Mouse (Mus musculus) limb, embryonic 10.5 days (tissue): ENCODE measurements around the gene Tnfrsf21. TPM values are rescaled to one million over a fixed set of nuclear protein-coding genes. Genes with fewer than 3 reads are reported as not detected.
A peak's percentile ranks its signal among the peaks of the same experiment; 100 is the strongest.

ENCODE experiments used
- DNase-seq: peaks from one replicate; pipeline ENCODE4 v3.0.0-alpha.2; 2017; ENCODE audit warnings: low spot score
- H3K27ac ChIP-seq: fragments of 300-500 bp; sonication (generic); 2 replicates; pipeline ENCODE4 v1.5.1; 2016; ENCODE audit warnings: mild to moderate bottlenecking
- H3K27me3 ChIP-seq: fragments of 300-500 bp; sonication (generic); 2 replicates; pipeline ENCODE4 v1.6.1; 2016; ENCODE audit warnings: low read depth, mild to moderate bottlenecking; ENCODE audit not compliant: poor library complexity, severe bottlenecking
- H3K36me3 ChIP-seq: fragments of 300-500 bp; sonication (generic); 2 replicates; pipeline ENCODE4 v1.6.1; 2016; ENCODE audit warnings: mild to moderate bottlenecking, moderate library complexity
- H3K4me1 ChIP-seq: fragments of 300-500 bp; sonication (generic); 2 replicates; pipeline ENCODE4 v1.6.1; 2016
- H3K4me3 ChIP-seq: fragments of 300-500 bp; sonication (generic); 2 replicates; pipeline ENCODE4 v1.5.1; 2016; ENCODE audit warnings: mild to moderate bottlenecking, moderate library complexity
- H3K9me3 ChIP-seq: fragments of 300-500 bp; sonication (generic); replicated peaks from 2 replicates; pipeline ENCODE4 v1.6.1; 2016; ENCODE audit warnings: mild to moderate bottlenecking
- WGBS: fragments of 180-500 bp; shearing (Covaris S2); methylation state at CpG from one replicate; pipeline ENCODE4 v1.1.7; 2016; 5-methylcytosine and 5-hydroxymethylcytosine counted together
- polyA plus RNA-seq: library from polyadenylated mRNA; unstranded; fragments of >200 nt; fragmentation: Nextera tagmentation; extraction: Ambion mirVana; gene quantifications from 2 replicates; pipeline ENCODE4 v1.2.1, GENCODE M21; 2016

The Tnfrsf21 gene
- polyA plus RNA-seq = 18.0 and 20.2 TPM in 2 replicates

- Histone ChIP-seq H3K9me3 (no peaks in the 10 kb centered on the region), H3K27me3 (no peaks in the 10 kb centered on the region), H3K36me3 (peaks cover 7% of the 10 kb centered on the region; the same call in 1 of the 2 replicates), H3K27ac (peak within 1 kb of the TSS; percentile 93), H3K4me3 (peak within 1 kb of the TSS; percentile 76), H3K4me1 (peaks cover 12% of the 10 kb centered on the region)
- WGBS = under 1% methylated on average over 80 of the region's 80 CpGs
- peak; percentile 92 for DNase-seq
Observed at GRCm38 (mm10) chr17:43016371-43017331, at the start of gene Tnfrsf21. TSS of gene Tnfrsf21 (plus strand) at chr17:43016555.

- Histone ChIP-seq H3K27me3 (no peaks in the 10 kb centered on the region), H3K4me3 (no peak overlapping the region), H3K9me3 (no peaks in the 10 kb centered on the region), H3K4me1 (no peaks in the 10 kb centered on the region), H3K36me3 (no peaks in the 10 kb centered on the region), H3K27ac (no peak overlapping the region)
- 87% methylated on average over 2 of the region's 2 CpGs for WGBS
- DNase-seq = no peak
Observed at GRCm38 (mm10) chr17:42968174-42968573, 48.2 kb upstream of the Tnfrsf21 start.

- H3K27me3 ChIP-seq = no peaks in the 10 kb centered on the region
- H3K36me3 ChIP-seq = no peaks in the 10 kb centered on the region
- no peak overlapping the region for H3K27ac ChIP-seq
- H3K9me3 ChIP-seq = no peaks in the 10 kb centered on the region
- peaks cover 3% of the 10 kb centered on the region; the same call in 1 of the 2 replicates for H3K4me1 ChIP-seq
- no peak overlapping the region for H3K4me3 ChIP-seq
- WGBS = 90% methylated on average over 18 of the region's 18 CpGs
- peak; percentile 23 for DNase-seq
Observed at GRCm38 (mm10) chr17:42975312-42975996, 40.9 kb upstream of the Tnfrsf21 start.

- Histone ChIP-seq H3K36me3 (no peaks in the 10 kb centered on the region), H3K27ac (no peak overlapping the region), H3K4me1 (peaks cover 3% of the 10 kb centered on the region; the same call in 1 of the 2 replicates), H3K9me3 (no peaks in the 10 kb centered on the region), H3K4me3 (no peak overlapping the region), H3K27me3 (no peaks in the 10 kb centered on the region)
- 76% methylated on average over 7 of the region's 7 CpGs for WGBS
- DNase-seq = peak; percentile 19
Observed at GRCm38 (mm10) chr17:42977766-42978165, 38.6 kb upstream of the Tnfrsf21 start.

GRCm38 (mm10) chr17:42978345-42978744, 38.0 kb upstream of the Tnfrsf21 start:
- Histone ChIP-seq H3K9me3 (no peaks in the 10 kb centered on the region), H3K27me3 (no peaks in the 10 kb centered on the region), H3K4me3 (no peak overlapping the region), H3K27ac (no peak overlapping the region), H3K4me1 (peaks cover 3% of the 10 kb centered on the region; the same call in 1 of the 2 replicates), H3K36me3 (no peaks in the 10 kb centered on the region)
- peak; percentile 27 for DNase-seq
- WGBS = 71% methylated on average over 4 of the region's 4 CpGs

GRCm38 (mm10) chr17:42981806-42982205, 34.5 kb upstream of the Tnfrsf21 start:
- no peaks in the 10 kb centered on the region for H3K27me3 ChIP-seq
- DNase-seq = no peak
- H3K36me3 ChIP-seq = no peaks in the 10 kb centered on the region
- H3K4me1 ChIP-seq = peaks cover 3% of the 10 kb centered on the region; the same call in 1 of the 2 replicates
- H3K9me3 ChIP-seq = no peaks in the 10 kb centered on the region
- WGBS = 87% methylated on average over 3 of the region's 3 CpGs
- no peak overlapping the region for H3K4me3 ChIP-seq
- H3K27ac ChIP-seq = no peak overlapping the region

GRCm38 (mm10) chr17:42982568-42982967, 33.8 kb upstream of the Tnfrsf21 start:
- no peak for DNase-seq
- 61% methylated on average over 4 of the region's 4 CpGs for WGBS
- H3K27ac ChIP-seq = no peak overlapping the region

GRCm38 (mm10) chr17:42985837-42986589, 30.3 kb upstream of the Tnfrsf21 start:
- WGBS = 52% methylated on average over 9 of the region's 9 CpGs
- H3K27ac ChIP-seq = no peak overlapping the region
- H3K36me3 ChIP-seq = no peaks in the 10 kb centered on the region
- no peak overlapping the region for H3K4me3 ChIP-seq
- no peaks in the 10 kb centered on the region for H3K9me3 ChIP-seq
- no peaks in the 10 kb centered on the region for H3K4me1 ChIP-seq
- no peak for DNase-seq
- H3K27me3 ChIP-seq = no peaks in the 10 kb centered on the region

More at GRCm38 (mm10) chr17:42982568-42982967, 33.8 kb upstream of the Tnfrsf21 start:
- Histone ChIP-seq H3K4me3 (no peak overlapping the region), H3K36me3 (no peaks in the 10 kb centered on the region), H3K27me3 (no peaks in the 10 kb centered on the region), H3K4me1 (peaks cover 3% of the 10 kb centered on the region; the same call in 1 of the 2 replicates), H3K9me3 (no peaks in the 10 kb centered on the region)

- no peaks in the 10 kb centered on the region for H3K9me3 ChIP-seq
- H3K27me3 ChIP-seq = no peaks in the 10 kb centered on the region
- no peak for DNase-seq
- no peak overlapping the region for H3K27ac ChIP-seq
- H3K4me1 ChIP-seq = no peaks in the 10 kb centered on the region
- H3K36me3 ChIP-seq = no peaks in the 10 kb centered on the region
- 28% methylated on average over 4 of the region's 4 CpGs for WGBS
- no peak overlapping the region for H3K4me3 ChIP-seq
Observed at GRCm38 (mm10) chr17:42987692-42988091, 28.7 kb upstream of the Tnfrsf21 start.

GRCm38 (mm10) chr17:42989981-42990380, 26.4 kb upstream of the Tnfrsf21 start:
- Histone ChIP-seq H3K27ac (no peak overlapping the region), H3K36me3 (no peaks in the 10 kb centered on the region), H3K27me3 (no peaks in the 10 kb centered on the region), H3K4me3 (no peak overlapping the region), H3K4me1 (no peaks in the 10 kb centered on the region), H3K9me3 (no peaks in the 10 kb centered on the region)
- DNase-seq = no peak
- WGBS = 80% methylated on average over 4 of the region's 4 CpGs

- no peaks in the 10 kb centered on the region for H3K9me3 ChIP-seq
- 65% methylated on average over 11 of the region's 11 CpGs for WGBS
- H3K36me3 ChIP-seq = no peaks in the 10 kb centered on the region
- no peak overlapping the region for H3K4me3 ChIP-seq
- DNase-seq = no peak
- H3K4me1 ChIP-seq = no peaks in the 10 kb centered on the region
- no peak overlapping the region for H3K27ac ChIP-seq
- H3K27me3 ChIP-seq = no peaks in the 10 kb centered on the region
Observed at GRCm38 (mm10) chr17:42991112-42991511, 25.2 kb upstream of the Tnfrsf21 start.

- 77% methylated on average over 7 of the region's 7 CpGs for WGBS
- no peaks in the 10 kb centered on the region for H3K9me3 ChIP-seq
- no peaks in the 10 kb centered on the region for H3K27me3 ChIP-seq
- no peak overlapping the region for H3K27ac ChIP-seq
- H3K4me1 ChIP-seq = no peaks in the 10 kb centered on the region
- H3K4me3 ChIP-seq = no peak overlapping the region
- DNase-seq = no peak
- H3K36me3 ChIP-seq = no peaks in the 10 kb centered on the region
Observed at GRCm38 (mm10) chr17:42999446-42999977, 16.8 kb upstream of the Tnfrsf21 start.
